Mouse (Mus musculus): ENCODE data around the gene Mrps11.

Gene Mrps11

DNA sequence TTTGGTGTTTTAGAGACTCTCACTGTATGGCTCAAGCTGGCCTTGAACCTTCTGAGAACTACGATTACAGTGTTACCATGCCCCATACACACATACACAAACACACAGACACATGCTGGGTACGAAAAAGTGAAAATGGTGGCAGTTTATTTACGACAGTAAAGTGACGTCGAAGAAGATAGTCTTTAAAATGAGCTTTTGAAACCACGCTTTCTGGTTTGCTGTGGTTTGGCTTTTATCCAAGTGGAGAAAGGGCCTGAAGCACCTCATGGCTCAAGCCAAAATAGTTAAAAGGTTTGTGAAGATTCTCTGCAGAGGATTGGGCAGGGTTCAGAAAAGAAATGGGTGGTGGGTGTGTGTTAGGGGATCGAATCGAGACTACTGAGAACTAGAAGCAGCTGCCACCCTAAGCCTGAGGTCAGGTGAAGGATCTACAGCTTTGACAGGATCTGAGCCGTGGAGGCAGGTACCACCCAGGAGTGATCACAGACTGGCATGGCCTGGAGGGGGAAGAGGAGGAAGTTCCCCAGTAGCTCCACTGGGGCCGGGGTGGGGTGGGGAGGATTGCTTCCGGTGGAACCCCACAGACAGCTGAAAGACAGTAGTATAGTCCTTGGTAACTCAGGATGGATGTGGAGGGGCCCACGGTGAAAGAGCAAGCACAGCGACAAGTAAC is 11.1 kb downstream of the Mrps11 start:
- DNase-seq, result no peak

DNA sequence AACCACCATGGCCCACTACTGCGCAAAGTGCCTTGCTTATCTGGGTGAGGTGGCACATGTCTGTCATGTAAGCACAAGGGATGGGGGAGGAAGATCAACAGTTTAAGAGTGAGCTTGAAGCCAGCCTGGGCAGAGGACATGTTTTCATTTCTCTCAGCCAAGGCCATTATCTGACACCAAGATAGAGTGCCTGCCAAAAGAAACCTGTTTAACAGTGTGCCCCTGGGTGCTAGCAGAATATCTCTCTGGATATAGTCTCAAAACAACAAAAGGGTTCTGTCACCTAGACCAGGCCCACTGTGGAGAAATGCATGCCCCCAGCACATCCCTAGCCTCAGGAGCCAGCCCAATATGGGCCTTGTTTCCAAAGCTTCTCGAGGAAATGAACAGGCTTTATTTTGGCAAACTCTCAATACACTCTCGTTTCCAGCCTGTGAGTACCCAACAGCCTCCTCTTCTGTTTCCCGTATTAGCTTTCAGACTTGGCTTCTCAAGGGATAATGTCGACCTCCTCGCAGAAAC is 11.7 kb downstream of the Mrps11 start:
- DNase-seq, result no peak

DNA sequence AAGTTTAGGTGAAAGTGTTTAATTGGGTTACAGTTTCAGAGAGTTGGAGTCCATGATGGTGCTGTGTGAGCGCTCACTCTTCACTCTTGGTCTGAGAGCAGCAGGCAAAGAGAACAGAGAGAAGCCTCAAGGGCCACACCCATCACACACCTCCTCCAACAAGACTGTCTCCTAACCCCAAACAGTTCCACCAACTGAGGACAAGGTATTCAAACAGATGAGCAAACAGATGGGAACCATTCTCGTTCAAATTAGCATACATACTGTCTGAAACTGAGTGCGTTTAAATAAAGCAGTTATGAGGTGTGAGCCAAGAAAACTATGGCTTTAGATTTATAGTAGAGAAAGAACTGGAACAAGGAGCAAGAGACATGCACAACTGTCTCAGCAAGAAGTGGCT is 13.7 kb downstream of the Mrps11 start:
- no peak for DNase-seq

DNA sequence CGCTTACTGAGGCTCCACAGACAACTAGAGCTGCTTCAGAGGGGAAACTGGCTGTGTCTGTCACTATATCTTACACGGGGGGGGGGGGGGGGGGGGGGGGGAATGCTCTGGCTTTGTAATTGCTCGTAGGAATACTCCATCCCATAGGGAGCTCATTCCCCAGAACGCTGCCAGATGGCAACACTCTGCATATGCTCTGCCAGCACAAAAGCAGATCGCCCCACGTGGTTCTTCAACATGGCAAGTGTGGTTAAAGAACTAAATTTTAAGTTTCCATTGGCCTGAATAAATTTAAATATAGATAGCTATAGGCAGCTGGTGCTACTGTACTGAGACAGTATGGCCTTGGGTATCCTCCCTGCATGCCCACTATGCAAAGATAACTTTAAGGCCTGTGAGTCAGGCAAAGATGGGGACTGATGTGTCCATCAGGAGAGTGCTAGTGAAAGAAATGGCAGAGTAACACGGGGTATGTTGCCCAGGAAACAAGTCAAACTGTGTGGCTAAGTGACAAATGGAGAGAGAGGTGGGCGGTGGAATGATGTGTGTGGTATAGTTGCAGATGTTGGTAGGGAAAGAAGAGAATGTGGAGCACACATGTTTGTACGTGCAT is 15.0 kb downstream of the Mrps11 start:
- DNase-seq, result peak; percentile 85

DNA sequence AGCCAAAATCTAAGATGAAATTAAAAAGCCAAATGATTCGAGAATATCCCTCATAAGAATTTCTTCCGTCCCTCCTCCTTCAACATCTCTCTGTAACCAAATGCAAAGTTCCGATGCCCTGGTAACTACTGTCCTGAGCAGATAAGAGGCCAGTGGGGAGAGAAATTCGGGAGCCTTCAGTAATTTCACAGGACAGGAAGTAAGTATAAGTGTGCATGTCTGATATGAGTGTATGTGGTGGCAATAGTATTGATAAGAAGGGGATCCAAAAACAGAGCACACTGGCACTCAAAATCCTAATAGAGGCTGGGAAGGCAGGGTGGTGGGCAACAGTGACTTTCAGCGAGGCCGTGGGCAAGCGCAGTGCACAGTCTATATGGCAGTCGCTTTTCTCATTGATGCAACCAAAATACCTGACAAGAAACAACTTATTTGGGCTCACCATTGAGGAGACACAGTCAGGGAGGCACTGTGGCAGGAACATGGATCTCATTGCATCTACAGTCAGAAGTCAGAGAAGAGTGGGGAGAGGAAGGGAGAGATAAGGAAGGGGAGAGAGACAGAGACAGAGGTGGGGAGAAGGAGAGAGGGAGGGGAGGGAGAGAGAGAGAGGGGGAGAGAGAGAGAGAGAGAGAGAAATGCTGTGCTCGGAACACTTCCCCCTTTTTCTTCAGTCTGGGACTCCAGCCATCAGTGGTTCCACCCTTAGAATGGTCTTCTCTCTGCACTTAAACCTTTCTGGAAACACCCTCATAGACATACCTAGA is 17.0 kb downstream of the Mrps11 start:
- no peak for DNase-seq

DNA sequence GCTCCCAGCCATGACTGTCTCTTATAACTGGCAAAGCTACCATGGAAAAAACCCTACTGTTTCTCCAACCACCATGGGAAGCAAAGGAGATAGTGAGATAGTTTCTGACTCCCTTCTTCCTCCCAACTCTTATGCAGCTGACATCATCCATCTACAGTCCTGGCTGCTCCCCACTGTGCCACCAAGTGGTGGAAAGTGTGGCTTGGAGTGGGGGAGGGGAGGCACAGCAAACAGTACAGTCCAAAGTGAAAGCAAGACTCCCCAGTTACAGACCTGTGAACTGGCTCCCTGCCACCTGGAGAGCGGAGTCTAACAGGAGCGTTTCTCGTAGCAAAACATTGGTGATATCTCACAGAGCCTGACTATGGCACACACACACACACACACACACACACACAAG is 20.9 kb downstream of the Mrps11 start:
- DNase-seq, result no peak

DNA sequence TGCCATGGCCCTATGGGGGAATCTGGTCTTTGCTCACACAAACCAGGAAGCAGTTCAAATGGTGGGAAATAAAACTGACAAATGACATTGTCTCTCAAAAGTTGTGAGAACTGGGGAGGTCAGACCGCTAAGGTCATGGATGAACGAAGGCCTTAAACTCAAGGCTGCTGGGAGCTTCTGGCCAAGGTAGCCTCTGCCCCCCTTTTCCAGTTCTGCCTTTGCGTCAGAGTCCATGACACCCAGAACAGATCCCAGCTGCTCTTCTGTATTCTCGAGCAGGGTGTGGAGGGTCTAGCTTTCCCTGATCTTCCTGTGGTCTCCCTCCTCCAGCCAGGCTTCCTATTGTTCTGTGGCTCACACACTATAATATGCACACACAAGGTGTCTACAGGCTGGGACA is 24.3 kb downstream of the Mrps11 start:
- no peak for DNase-seq

DNA sequence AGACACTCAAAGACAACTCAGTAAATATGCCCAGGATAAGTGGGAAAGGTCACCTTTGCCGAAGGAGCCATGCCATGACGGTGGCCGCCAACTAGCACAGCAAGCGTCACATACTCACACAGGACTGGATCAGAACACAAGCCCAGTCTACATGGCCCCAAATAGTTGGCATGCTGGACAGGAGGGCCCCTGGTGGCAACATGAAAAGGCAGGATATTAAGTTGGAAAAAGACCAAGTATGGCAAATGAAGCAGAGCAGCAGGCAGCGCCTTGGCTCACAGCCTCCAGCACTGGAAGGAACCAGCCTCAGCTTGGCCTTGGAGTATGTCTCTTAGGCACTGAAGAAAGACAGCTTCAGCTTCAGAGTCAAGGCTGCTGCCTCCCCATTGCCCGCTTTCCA is 30.9 kb downstream of the Mrps11 start:
- DNase-seq, result no peak

DNA sequence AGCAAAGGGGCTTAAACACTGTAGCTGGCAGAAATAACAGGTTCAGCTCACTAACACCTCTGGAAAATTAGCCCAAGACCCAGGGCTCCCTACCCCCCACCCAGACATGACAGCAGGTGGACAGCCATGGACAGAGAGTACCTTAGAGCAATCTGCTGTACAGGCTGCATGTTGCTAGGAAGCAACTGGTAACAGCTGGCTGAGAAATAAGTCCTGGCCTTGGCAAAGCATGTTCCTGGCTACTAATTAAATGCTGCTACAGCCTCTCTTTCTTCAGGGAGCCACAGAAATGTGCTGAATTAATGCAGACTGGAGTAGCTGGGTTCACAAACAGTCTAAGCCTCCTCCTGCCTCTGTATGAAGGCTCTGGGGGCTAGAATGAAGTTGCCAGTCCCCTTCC is 31.8 kb downstream of the Mrps11 start:
- DNase-seq, result no peak

DNA sequence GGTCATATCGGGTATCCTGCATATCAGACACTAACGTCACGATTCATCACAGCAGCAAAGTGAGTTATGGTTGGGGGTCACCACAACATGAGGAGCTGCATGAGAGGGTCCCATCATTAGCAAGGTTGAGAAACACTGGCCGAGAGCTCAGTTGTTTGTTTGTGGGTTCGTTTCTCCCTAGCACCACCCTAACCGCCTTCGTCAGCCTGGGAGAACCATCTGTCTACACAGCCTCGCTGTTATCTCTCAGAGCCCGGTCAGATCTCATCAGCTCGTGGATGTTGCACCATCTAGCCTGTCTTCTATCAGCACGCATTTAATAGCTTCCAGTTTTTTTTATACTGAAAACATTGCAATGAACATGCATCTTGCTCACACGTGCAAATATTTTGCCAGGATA is 35.4 kb downstream of the Mrps11 start:
- DNase-seq, result no peak

DNA sequence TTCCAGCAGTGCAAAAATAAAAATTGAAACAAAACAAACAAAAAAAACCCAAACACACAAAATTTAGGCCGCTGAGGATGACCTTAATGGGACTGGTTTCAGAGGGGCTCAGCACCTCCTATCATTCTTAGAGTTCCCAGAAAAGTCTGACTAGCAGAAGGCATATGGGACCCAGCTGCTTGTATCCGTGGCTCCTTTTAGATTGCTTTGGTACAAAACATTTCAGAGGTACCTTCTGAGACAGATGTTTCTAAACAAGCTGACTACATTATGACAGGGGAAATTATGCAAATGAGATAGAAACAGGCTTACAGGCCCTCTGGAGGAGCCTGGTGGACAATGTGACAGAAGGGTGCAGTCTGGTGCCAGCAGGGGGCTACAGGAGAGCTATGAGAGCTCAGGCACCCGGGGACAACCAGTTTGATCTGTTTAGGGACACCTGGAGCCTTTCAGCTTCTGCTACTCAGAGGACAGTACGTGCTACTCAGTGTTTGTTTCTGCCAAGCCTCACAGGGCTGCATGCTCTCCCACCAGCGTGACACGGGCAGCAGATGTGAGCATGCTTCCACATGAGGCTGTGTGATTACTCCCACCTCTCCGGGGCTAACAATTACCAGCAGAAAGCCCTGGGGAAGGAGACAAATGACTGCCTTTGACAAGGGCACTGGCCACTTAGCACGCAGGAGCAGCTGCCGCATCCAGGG is 43.9 kb downstream of the Mrps11 start:
- peak; percentile 8 for DNase-seq

DNA sequence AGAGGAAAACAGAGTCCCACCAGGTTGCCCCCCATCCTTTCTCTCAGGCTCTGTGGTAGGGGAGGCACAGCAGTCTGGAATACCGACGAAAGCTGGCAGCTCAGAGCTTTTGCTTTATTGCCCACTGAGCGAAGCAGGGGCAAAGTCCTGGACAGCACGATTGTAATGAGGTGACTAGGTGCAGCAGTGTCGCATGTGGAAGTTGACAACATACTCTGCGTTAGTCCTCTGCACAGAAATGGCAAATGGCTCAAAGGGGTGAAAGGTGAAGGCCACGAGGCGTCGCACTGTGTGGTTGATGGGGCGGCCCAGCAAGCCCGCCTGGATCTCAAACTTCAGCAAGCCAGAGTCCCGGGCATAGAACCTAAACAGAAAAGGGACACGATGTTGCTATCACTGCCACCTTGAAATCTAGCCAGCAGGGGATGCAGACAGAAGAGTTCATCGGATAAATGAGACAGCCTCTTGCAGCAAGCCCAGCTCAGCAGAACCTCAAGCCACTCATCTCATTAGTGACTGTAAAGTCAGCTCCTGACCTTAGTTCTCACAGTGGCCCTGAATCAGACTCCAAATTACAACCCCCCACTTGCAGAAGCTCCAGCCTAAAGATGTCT is 44.9 kb downstream of the Mrps11 start:
- DNase-seq, result no peak

DNA sequence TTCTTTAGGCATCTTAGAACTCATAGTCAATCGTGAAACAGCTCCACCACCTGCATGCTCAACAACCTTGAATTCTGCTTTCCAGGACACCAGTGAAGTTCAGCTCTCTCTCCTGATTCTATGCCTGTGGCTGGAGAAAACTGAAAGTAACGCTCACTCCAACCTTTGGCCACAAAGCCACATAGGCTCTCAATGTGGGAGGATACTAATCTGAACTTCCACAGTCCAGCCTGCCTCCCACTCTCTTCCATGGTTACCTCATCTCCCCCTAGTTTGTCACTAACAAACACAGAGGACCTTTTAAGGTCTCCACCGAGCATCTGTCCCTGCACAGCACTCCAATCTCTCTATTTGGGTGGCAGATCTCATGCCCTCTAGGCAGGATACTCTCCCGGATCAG is 52.7 kb downstream of the Mrps11 start:
- no peak for DNase-seq

DNA sequence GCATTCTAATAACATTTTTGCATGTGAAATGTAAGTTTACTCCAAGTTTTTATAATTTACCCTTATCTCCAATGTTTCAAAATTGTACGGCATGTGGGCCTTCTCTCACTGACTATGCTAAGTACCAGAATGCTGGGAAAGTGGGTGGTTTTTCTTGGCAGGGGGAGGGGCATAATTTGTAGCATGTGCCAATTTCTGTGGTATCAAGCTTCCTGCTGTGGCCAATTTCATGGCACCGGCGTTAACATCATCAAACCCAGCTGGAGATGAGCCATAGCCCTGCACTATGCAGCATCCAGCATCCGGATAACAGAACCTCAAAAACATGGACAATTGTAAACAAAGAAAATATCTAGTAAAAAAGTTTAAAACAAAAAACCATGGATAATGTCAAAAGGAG is 54.3 kb downstream of the Mrps11 start:
- DNase-seq, result no peak

DNA sequence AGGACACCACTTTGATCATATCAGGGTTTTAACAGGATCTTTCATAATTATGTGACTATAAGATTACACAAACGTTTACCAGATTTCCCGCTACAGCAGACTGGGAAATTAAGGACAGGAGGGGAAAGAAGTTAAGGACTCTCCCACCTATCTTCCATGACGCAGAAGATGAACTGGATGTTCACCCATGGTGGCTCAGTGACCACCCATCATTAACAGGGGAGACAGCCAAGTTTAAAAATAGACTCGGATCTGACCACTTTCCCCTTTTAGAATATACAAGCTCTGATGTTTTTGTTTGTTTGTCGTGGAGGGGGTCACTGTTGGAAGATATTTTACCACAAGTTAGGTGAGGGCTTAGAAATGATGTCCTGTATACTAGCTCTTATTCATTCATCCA is 58.7 kb downstream of the Mrps11 start:
- no peak for DNase-seq

All from right cerebral cortex, adult 18-20 months (tissue).